Mouse (Mus musculus): ENCODE measurements at regions not wholly inside any gene's neighbourhood (a gene's known extent, or its start where the extent isn't known, plus 50 kb on each side); places are given as distances from the start of the nearest gene placed in this dataset.
A peak's percentile ranks its signal among the peaks of the same experiment; 100 is the strongest.

DNA sequence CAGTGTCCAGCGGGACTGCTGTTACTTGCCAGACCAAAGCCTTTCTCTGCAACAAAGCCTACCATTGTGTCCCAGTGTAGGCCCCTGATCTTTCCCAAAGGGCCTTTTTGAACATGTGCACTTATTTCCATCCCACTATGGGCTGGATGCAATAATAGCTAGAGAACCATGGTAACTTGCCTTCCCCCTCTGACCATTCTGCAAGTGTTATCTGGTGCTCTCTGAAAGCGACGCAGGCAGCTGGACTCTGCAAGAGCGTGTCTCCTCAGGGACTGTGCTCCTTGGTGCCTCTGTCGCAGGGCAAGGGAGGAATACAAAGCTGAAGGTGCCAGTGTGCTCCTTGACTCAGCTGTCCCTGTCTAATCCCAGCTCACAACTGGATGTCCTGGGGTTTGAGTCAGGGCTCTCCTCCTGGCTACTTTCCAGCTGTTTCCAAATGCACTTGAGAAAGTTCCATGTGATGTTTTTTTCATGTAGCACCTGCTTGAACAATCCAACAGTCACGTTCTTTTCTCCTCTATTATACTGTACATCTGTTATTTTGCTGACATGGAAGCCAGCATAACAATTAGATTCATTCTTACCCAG lies 112.3 kb upstream of the Marcks start:
- Histone ChIP-seq H3K4me1 (ENCODE audit: control insufficient read depth in 1 of 2, insufficient read depth in 2 of 2) (peaks cover 13 to 22% of the 10 kb centered on the region in 2 experiments), H3K79me2 (replicated peaks; ENCODE audit: control insufficient read depth, extremely low read depth, insufficient read depth, poor library complexity, severe bottlenecking) (no peaks in the 10 kb centered on the region), H3K9me3 (replicated peaks; ENCODE audit: low read length) (no peaks in the 10 kb centered on the region), H3K4me3 (replicated peaks in 1 of 3; ENCODE audit: low read depth in 2 of 3, low read length in 2 of 3, poor library complexity in 1 of 3) (no peak overlapping the region), H3K36me3 (replicated peaks in 1 of 2; ENCODE audit: control insufficient read depth in 1 of 2, insufficient read depth in 1 of 2, low read length in 1 of 2) (no peaks in the 10 kb centered on the region), H3K27me3 (replicated peaks) (no peaks in the 10 kb centered on the region), H3K4me2 (ENCODE audit: insufficient read depth, low read depth, poor library complexity, severe bottlenecking) (no peak overlapping the region), H3K27ac (ENCODE audit: insufficient read depth, low read depth) (no peak overlapping the region), H3K9ac (ENCODE audit: insufficient read depth, low read depth) (no peak overlapping the region)
- no peak for DNase-seq (ENCODE audit: extremely low read depth)
- TF ChIP-seq POLR2A (IDR thresholded peaks at IDR 0.05; ENCODE audit: low read depth, low read length) = no peak
- no peak for TF ChIP-seq TBP (conservative IDR thresholded peaks at IDR 0.05; ENCODE audit: low read depth, low read length)
- TF ChIP-seq USF2 (conservative IDR thresholded peaks at IDR 0.05; ENCODE audit: low read depth, low read length) = no peak
- TF ChIP-seq ZNF384 (IDR thresholded peaks at IDR 0.05; ENCODE audit: low read depth, low read length) = no peak
- no peak for TF ChIP-seq NELFE (IDR thresholded peaks at IDR 0.05; ENCODE audit: low read depth, low read length)
- TF ChIP-seq SIN3A (IDR thresholded peaks at IDR 0.05; ENCODE audit: low read length) = no peak
- no peak for TF ChIP-seq MXI1 (IDR thresholded peaks at IDR 0.05; ENCODE audit: low read depth, low read length)
- no peak for TF ChIP-seq MYC (IDR thresholded peaks at IDR 0.05; ENCODE audit: low read depth, low read length)
- TF ChIP-seq MAZ (IDR thresholded peaks at IDR 0.05; ENCODE audit: low read depth, low read length) = no peak
- TF ChIP-seq KAT2A (IDR thresholded peaks at IDR 0.05; ENCODE audit: insufficient replicate concordance, low read length) = no peak
- no peak for TF ChIP-seq CHD1 (IDR thresholded peaks at IDR 0.05; ENCODE audit: low read depth, low read length)
- TF ChIP-seq EP300 (IDR thresholded peaks at IDR 0.05; ENCODE audit: low read length) = no peak
- no peak for TF ChIP-seq JUND (conservative IDR thresholded peaks at IDR 0.05; ENCODE audit: low read depth, low read length)
- TF ChIP-seq PAX5 (IDR thresholded peaks at IDR 0.05; ENCODE audit: low read length) = no peak
- TF ChIP-seq USF1 (IDR thresholded peaks at IDR 0.05; ENCODE audit: low read depth, low read length) = no peak
- TF ChIP-seq RCOR1 (conservative IDR thresholded peaks at IDR 0.05; ENCODE audit: low read depth, low read length) = no peak
- no peak for TF ChIP-seq NRF1 (IDR thresholded peaks at IDR 0.05; ENCODE audit: low read depth, low read length)
- TF ChIP-seq MAX (IDR thresholded peaks at IDR 0.05; ENCODE audit: low read length) = no peak
- no peak for TF ChIP-seq UBTF (IDR thresholded peaks at IDR 0.05; ENCODE audit: low read depth, low read length)
- in situ Hi-C loops (cut with MboI; ENCODE audit: low pct_ligation_motif_present, low pct_unique_long_range_greater_than_20kb, low sequenced_read_pairs) = no loop called here
- dilution Hi-C loops (cut with MboI; ENCODE audit: extremely low pct_ligation_motif_present, extremely low pct_unique_long_range_greater_than_20kb, low sequenced_read_pairs) = no loop called here

DNA sequence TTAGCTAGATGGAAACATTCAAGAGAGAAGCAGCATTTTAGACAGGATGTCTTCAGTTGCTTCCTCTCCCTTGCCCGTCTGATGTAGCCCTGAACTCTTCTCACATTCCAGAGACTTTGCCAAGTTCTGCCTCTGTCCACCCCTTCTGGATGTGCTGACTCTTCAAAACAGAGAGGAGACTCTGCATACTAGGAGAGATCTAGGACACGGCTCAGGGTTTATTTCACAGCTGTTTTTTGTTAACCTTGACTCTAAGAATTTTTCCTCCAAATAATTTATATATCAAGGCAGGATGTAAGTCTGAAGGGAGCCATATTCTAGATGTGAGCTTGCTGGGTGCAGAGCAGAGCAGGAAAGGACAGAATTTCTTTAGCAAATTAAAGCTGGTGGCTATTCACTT lies 111.4 kb upstream of the Marcks start:
- no peaks in the 10 kb centered on the region for H3K36me3 ChIP-seq (replicated peaks in 1 of 2; ENCODE audit: control insufficient read depth in 1 of 2, insufficient read depth in 1 of 2, low read length in 1 of 2)
- peak overlapping the region in 1 of 3 experiments; percentile 31 for H3K4me3 ChIP-seq (replicated peaks in 1 of 3; ENCODE audit: low read depth in 2 of 3, low read length in 2 of 3, poor library complexity in 1 of 3)
- peak overlapping the region; percentile 72 for H3K27ac ChIP-seq (ENCODE audit: insufficient read depth, low read depth)
- H3K9me3 ChIP-seq (replicated peaks; ENCODE audit: low read length) = no peaks in the 10 kb centered on the region
- no peaks in the 10 kb centered on the region for H3K79me2 ChIP-seq (replicated peaks; ENCODE audit: control insufficient read depth, extremely low read depth, insufficient read depth, poor library complexity, severe bottlenecking)
- DNase-seq (ENCODE audit: extremely low read depth) = no peak
- H3K4me2 ChIP-seq (ENCODE audit: insufficient read depth, low read depth, poor library complexity, severe bottlenecking) = no peak overlapping the region
- 0 out of 2 replicates have a peak, but pooled peaks have one; percentile 34 for TF ChIP-seq MAFK (IDR thresholded peaks at IDR 0.05; ENCODE audit: insufficient replicate concordance, low read length)
- TF ChIP-seq JUND (conservative IDR thresholded peaks at IDR 0.05; ENCODE audit: low read depth, low read length) = no peak
- no peaks in the 10 kb centered on the region for H3K27me3 ChIP-seq (replicated peaks)
- peaks cover 13 to 22% of the 10 kb centered on the region in 2 experiments for H3K4me1 ChIP-seq (ENCODE audit: control insufficient read depth in 1 of 2, insufficient read depth in 2 of 2)
- in situ Hi-C loops (cut with MboI; ENCODE audit: low pct_ligation_motif_present, low pct_unique_long_range_greater_than_20kb, low sequenced_read_pairs) (no loop called here), dilution Hi-C loops (cut with MboI; ENCODE audit: extremely low pct_ligation_motif_present, extremely low pct_unique_long_range_greater_than_20kb, low sequenced_read_pairs) (no loop called here)
- H3K9ac ChIP-seq (ENCODE audit: insufficient read depth, low read depth) = peak overlapping the region; percentile 27; the same call in 1 of the 2 replicates

Measured in CH12.LX (cell line).